Mouse (Mus musculus) midbrain, embryonic 12.5 days (tissue): ENCODE data around the gene Map1b. TPM values are rescaled to one million over a fixed set of nuclear protein-coding genes. Genes with fewer than 3 reads are reported as not detected.

ENCODE experiments used
- ATAC-seq: fragments of 200-750 bp; cut with Nextera tagmentation; 2 replicates; pipeline ENCODE4 v1.8.0; 2017; ENCODE audit warnings: low read depth, moderate TSS enrichment, moderate library complexity; ENCODE audit not compliant: low FRiP score
- H3K27ac ChIP-seq: fragments of 300-500 bp; sonication (generic); replicated peaks from 2 replicates; pipeline ENCODE4 v1.5.1; 2016; ENCODE audit warnings: mild to moderate bottlenecking
- H3K27me3 ChIP-seq: fragments of 300-500 bp; sonication (generic); 2 replicates; pipeline ENCODE4 v1.6.1; 2016; ENCODE audit warnings: mild to moderate bottlenecking
- H3K36me3 ChIP-seq: fragments of 300-500 bp; sonication (generic); 2 replicates; pipeline ENCODE4 v1.6.1; 2016
- H3K4me1 ChIP-seq: fragments of 300-500 bp; sonication (generic); 2 replicates; pipeline ENCODE4 v1.6.1; 2016
- H3K4me2 ChIP-seq: fragments of 300-500 bp; sonication (generic); replicated peaks from 2 replicates; pipeline ENCODE4 v1.6.1; 2016; ENCODE audit warnings: mild to moderate bottlenecking, moderate library complexity
- H3K4me3 ChIP-seq: fragments of 300-500 bp; sonication (generic); 2 replicates; pipeline ENCODE4 v1.5.1; 2016; ENCODE audit warnings: mild to moderate bottlenecking
- H3K9ac ChIP-seq: fragments of 300-500 bp; sonication (generic); replicated peaks from 2 replicates; pipeline ENCODE4 v1.6.1; 2016; ENCODE audit warnings: mild to moderate bottlenecking, moderate library complexity
- H3K9me3 ChIP-seq: fragments of 300-500 bp; sonication (generic); 2 replicates; pipeline ENCODE4 v1.6.1; 2016; ENCODE audit warnings: mild to moderate bottlenecking
- WGBS: fragments of 180-500 bp; shearing (Covaris S2); methylation state at CpG from one replicate; pipeline ENCODE4 v1.1.7; 2016; 5-methylcytosine and 5-hydroxymethylcytosine counted together
- polyA plus RNA-seq: library from polyadenylated mRNA; unstranded; fragments of >200 nt; fragmentation: Nextera tagmentation; extraction: Ambion mirVana; gene quantifications from 2 replicates; pipeline ENCODE4 v1.2.1, GENCODE M21; 2016

Map1b gene
- polyA plus RNA-seq, 1 experiment from 2014 or later = 1,353 TPM

GRCm38 (mm10) chr13:99413481-99414351 lies 102.6 kb downstream of the Map1b start:
- H3K4me1 ChIP-seq = peaks cover 35% of the 10 kb centered on the region
- ATAC-seq = peak; percentile 48; the same call in 1 of the 2 replicates
- no peak overlapping the region for H3K4me2 ChIP-seq
- no peak overlapping the region; the same call in 1 of the 2 replicates for H3K9ac ChIP-seq
- H3K4me3 ChIP-seq = no peak overlapping the region
- H3K27me3 ChIP-seq = no peaks in the 10 kb centered on the region
- H3K9me3 ChIP-seq = no peaks in the 10 kb centered on the region
- WGBS = 31% methylated on average over 13 of the region's 13 CpGs
- peak overlapping the region; percentile 36 for H3K27ac ChIP-seq
- peaks cover 42% of the 10 kb centered on the region for H3K36me3 ChIP-seq

DNA sequence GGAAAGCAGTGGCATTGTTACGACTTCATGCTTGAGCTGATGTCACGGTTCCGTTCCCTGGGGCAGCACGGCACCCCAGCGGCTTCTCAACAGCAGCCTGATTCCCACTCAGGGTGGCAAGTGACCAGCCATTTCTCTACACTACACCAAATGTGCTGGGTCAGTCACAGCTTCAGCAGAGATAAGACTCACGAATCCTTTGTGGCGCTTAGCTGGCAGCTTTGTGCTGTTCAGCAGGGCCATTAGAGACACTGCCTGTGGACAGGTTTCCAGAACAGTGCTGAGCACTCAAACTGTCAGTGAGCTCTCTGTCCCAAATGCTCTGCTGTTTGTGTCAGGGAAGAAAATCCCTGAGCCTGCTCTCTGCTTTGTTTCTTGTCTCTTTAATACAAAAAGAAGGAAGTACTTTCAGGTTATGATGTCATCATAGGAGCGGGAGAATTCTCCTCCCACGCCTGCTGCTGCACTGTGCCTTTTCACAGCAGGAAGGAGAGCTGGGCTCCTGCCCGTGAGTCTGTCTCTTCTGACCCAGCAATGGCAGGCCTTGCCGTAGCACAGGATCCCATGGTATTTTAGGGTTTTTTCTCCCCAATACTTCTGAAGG lies 103.8 kb downstream of the Map1b start:
- no peak overlapping the region for H3K4me3 ChIP-seq
- no peaks in the 10 kb centered on the region for H3K9me3 ChIP-seq
- H3K9ac ChIP-seq = no peak overlapping the region
- WGBS = 54% methylated on average over 11 of the region's 11 CpGs
- H3K27me3 ChIP-seq = no peaks in the 10 kb centered on the region
- peaks cover 35% of the 10 kb centered on the region for H3K4me1 ChIP-seq
- H3K4me2 ChIP-seq = no peak overlapping the region
- H3K27ac ChIP-seq = peak overlapping the region; percentile 49
- H3K36me3 ChIP-seq = peaks cover 43% of the 10 kb centered on the region
- no peak; the same call in 1 of the 2 replicates for ATAC-seq

DNA sequence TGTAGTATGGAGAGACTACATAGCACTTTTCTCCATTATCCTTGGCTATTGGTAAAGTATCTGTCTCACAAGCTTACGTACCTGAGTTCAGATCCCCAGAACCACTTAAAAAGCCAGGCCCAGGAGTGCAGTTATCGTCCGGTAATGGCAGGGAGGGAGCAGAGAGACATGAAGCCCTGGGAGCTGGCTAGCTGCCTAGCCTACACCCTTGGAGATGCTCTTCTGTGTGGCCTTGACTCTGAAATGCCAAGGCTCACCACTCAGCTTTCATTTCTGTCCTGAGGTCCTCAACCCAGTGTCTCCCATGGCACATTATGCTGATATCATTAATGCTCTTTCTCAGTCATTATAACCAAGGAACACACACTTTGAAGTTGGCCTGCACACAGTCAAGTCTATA lies 104.6 kb downstream of the Map1b start:
- no peak for ATAC-seq
- peaks cover 45% of the 10 kb centered on the region for H3K36me3 ChIP-seq
- H3K4me3 ChIP-seq = no peak overlapping the region
- H3K27ac ChIP-seq = 0 out of 2 replicates have a peak overlapping the region, but pooled peaks have one; percentile 49
- no peaks in the 10 kb centered on the region for H3K9me3 ChIP-seq
- peaks cover 35% of the 10 kb centered on the region for H3K4me1 ChIP-seq
- H3K9ac ChIP-seq = no peak overlapping the region
- WGBS = 97% methylated on average over 3 of the region's 3 CpGs
- no peaks in the 10 kb centered on the region for H3K27me3 ChIP-seq
- H3K4me2 ChIP-seq = no peak overlapping the region

- Histone ChIP-seq H3K9ac (no peak overlapping the region), H3K9me3 (no peaks in the 10 kb centered on the region), H3K27me3 (no peaks in the 10 kb centered on the region), H3K4me2 (no peak overlapping the region), H3K27ac (no peak overlapping the region), H3K36me3 (peaks cover 48% of the 10 kb centered on the region), H3K4me1 (peaks cover 35% of the 10 kb centered on the region), H3K4me3 (no peak overlapping the region)
- ATAC-seq = no peak
- WGBS = 96% methylated on average over 14 of the region's 14 CpGs
These were observed 105.5 kb downstream of the Map1b start for GRCm38 (mm10) chr13:99410611-99411515.

DNA sequence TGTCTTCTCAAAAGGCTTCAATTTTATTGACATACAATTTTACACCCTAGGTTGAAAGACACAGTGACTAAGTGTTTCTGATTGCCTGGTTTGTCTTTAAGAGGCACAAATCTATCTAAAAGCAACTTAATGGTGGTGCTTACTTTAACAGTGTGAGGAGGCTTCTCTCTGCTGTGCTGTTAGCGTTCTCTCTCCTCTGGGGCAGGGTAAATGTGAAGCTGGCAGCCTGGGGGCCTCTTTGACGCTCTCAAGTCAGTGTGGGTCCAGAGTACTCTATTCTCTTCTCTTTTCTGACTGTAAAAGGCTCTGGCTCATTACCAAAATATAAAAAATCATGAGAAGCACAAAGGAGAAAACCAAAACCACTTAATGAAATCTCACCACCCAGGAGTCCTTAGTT lies 107.1 kb downstream of the Map1b start:
- Histone ChIP-seq H3K4me3 (no peak overlapping the region), H3K9me3 (no peaks in the 10 kb centered on the region), H3K36me3 (peaks cover 45% of the 10 kb centered on the region), H3K4me2 (no peak overlapping the region), H3K27ac (no peak overlapping the region), H3K9ac (no peak overlapping the region), H3K4me1 (peaks cover 27% of the 10 kb centered on the region), H3K27me3 (no peaks in the 10 kb centered on the region)
- ATAC-seq = no peak
- WGBS = 52% methylated on average over 2 of the region's 2 CpGs

DNA sequence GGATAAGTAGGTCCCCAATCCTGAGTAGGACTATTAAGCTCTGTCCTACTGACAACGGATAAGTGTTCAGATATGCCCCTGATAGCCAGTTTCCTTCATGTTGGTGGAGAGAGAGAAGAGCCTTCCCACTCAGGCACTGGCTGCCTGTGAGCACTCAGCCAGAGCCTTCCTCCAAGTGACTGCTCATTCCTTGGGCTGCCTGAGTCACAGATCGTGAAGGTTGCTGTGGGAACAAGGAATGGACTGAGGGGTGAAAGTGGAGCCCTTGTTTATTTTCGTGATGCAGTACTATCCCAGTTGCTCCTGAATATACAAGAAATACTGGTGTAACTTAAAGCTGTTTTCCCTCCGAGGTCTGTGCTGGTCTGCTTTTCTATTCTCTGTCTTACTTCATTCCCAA lies 117.0 kb downstream of the Map1b start:
- no peaks in the 10 kb centered on the region for H3K9me3 ChIP-seq
- no peak for ATAC-seq
- no peaks in the 10 kb centered on the region for H3K36me3 ChIP-seq
- H3K4me2 ChIP-seq = no peak overlapping the region
- H3K27me3 ChIP-seq = no peaks in the 10 kb centered on the region
- no peak overlapping the region for H3K27ac ChIP-seq
- H3K4me3 ChIP-seq = no peak overlapping the region
- no peak overlapping the region for H3K9ac ChIP-seq
- peaks cover 37% of the 10 kb centered on the region for H3K4me1 ChIP-seq
- 80% methylated on average over 4 of the region's 4 CpGs for WGBS

DNA sequence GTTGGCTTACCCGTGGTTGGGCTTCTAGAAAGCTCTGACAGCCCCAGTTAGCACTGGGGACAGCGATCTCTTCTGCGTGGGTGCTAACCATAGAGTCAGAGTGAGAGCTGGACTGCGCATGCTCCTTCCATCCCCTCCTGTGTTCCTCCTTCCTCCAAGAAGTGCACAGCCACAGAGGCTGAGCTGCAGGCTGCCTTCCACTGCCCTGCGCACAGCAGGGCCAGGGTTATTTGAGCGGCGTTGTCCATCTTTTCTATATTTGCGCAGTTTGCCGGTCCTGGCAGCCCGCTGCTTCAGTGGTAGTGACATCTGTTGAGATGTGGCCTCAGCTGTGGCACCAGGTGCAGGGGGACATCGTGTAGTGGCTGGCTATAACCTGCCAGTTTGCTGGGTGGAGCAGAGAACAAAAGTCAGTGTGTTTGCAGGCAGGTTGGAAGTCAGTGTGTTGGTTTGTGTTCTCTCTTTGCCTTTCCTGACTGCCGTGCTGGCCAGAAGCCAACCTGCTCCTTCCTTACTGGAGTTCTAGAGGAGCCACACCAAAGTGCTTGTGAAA lies 118.1 kb downstream of the Map1b start:
- 81% methylated on average over 12 of the region's 12 CpGs for WGBS
- no peak for ATAC-seq
- Histone ChIP-seq H3K27ac (0 out of 2 replicates have a peak overlapping the region, but pooled peaks have one; percentile 15), H3K4me2 (no peak overlapping the region), H3K27me3 (no peaks in the 10 kb centered on the region), H3K4me1 (peaks cover 37% of the 10 kb centered on the region), H3K9ac (peak overlapping the region; percentile 7; the same call in 1 of the 2 replicates), H3K9me3 (no peaks in the 10 kb centered on the region), H3K36me3 (no peaks in the 10 kb centered on the region), H3K4me3 (no peak overlapping the region)

- Histone ChIP-seq H3K4me2 (no peak overlapping the region), H3K4me3 (no peak overlapping the region), H3K36me3 (no peaks in the 10 kb centered on the region), H3K4me1 (peaks cover 37% of the 10 kb centered on the region), H3K9me3 (no peaks in the 10 kb centered on the region), H3K27me3 (no peaks in the 10 kb centered on the region), H3K9ac (no peak overlapping the region), H3K27ac (peak overlapping the region; percentile 27; the same call in 1 of the 2 replicates)
- 42% methylated on average over 7 of the region's 7 CpGs for WGBS
- ATAC-seq = peak; percentile 48; the same call in 1 of the 2 replicates
These were observed 119.1 kb downstream of the Map1b start for GRCm38 (mm10) chr13:99397228-99397627.

DNA sequence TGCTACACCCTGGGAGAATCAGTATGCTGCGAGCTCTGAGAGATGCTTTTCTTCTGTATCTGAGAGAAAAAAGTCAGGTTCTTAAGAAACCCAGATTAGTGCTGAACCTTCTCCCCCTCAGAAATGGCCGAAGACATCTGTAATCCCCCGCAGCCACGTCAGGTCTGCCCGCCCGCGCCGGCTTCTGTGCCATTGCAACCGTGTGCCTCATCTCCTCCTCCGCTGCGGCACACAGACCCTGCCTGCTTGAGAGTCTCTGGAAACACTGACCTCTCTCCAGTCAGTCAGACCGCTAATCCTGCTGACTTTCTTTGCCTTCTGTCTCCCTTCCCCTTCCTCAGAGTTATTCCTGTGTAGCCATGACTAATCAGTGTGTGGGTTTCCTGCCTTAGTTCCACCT lies 120.8 kb downstream of the Map1b start:
- H3K9me3 ChIP-seq = no peaks in the 10 kb centered on the region
- peaks cover 38% of the 10 kb centered on the region for H3K4me1 ChIP-seq
- H3K36me3 ChIP-seq = no peaks in the 10 kb centered on the region
- H3K27ac ChIP-seq = peak overlapping the region; percentile 56
- ATAC-seq = peak; percentile 47; the same call in 1 of the 2 replicates
- H3K27me3 ChIP-seq = no peaks in the 10 kb centered on the region
- WGBS = 20% methylated on average over 12 of the region's 12 CpGs
- H3K9ac ChIP-seq = peak overlapping the region; percentile 29; the same call in 1 of the 2 replicates
- H3K4me3 ChIP-seq = 0 out of 2 replicates have a peak overlapping the region, but pooled peaks have one; percentile 13
- H3K4me2 ChIP-seq = peak overlapping the region; percentile 45

DNA sequence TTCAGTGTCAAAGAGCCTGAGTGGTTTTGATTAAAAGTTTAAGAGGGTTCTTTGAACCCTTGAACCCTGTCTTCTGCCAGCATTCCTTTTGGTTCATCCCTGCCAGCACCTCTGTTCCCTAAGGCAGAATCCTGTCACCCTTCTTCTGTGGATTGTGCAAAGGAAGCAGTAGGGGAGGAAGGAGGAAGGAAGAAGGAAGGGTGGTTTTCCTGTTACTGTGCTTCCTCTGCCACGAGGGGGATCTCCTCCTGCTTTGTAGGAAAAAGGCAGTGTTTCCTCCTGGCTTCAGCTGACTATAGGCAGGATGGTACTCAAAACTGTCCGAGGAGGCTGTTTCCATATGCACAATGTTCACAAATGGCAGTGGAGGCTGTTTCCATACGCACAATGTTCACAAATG lies 121.6 kb downstream of the Map1b start:
- H3K4me1 ChIP-seq = peaks cover 38% of the 10 kb centered on the region
- no peaks in the 10 kb centered on the region for H3K36me3 ChIP-seq
- H3K27me3 ChIP-seq = no peaks in the 10 kb centered on the region
- no peak overlapping the region for H3K4me2 ChIP-seq
- 0 out of 2 replicates have a peak overlapping the region, but pooled peaks have one; percentile 56 for H3K27ac ChIP-seq
- no peak for ATAC-seq
- no peak overlapping the region for H3K9ac ChIP-seq
- no peaks in the 10 kb centered on the region for H3K9me3 ChIP-seq
- 33% methylated on average over 3 of the region's 3 CpGs for WGBS
- no peak overlapping the region for H3K4me3 ChIP-seq

GRCm38 (mm10) chr13:99393128-99393527 lies 123.2 kb downstream of the Map1b start:
- 91% methylated on average over 3 of the region's 3 CpGs for WGBS
- H3K4me2 ChIP-seq = no peak overlapping the region

More at GRCm38 (mm10) chr13:99393128-99393527, 123.2 kb downstream of the Map1b start:
- Histone ChIP-seq H3K4me1 (peaks cover 41% of the 10 kb centered on the region), H3K36me3 (no peaks in the 10 kb centered on the region), H3K9me3 (no peaks in the 10 kb centered on the region), H3K9ac (no peak overlapping the region), H3K27me3 (no peaks in the 10 kb centered on the region), H3K27ac (no peak overlapping the region), H3K4me3 (no peak overlapping the region)
- ATAC-seq = no peak
